Mouse (Mus musculus): Measurements from ENCODE around the gene Rab6b.

DNA sequence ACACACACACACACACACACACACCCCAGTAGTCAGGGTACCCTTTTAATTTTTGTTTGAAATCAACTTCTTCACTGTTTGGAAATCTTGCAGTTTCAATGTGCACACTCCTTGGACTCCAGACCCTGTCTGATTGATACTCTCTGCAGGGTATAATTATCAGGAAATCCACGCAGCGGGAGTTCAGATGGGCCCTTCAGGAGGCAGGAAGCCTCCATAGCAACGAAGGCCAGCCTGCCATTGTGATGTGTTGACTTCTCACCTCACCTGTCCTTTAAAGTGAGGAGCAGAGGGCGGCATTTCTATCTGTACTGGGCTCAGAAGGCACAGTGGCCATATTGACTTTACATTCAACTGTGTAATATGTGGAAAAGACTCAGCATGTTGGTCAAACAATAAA, 73.3 kb downstream of the Rab6b start:
- TF ChIP-seq CTCF (IDR thresholded peaks at IDR 0.05; ENCODE audit: low read depth, low read length) (no peak), POLR2A (IDR thresholded peaks at IDR 0.05; ENCODE audit: extremely low read depth, insufficient read depth, low read length) (no peak)
